Mouse (Mus musculus): ENCODE data around the gene Ltb. TPM values are rescaled to one million over a fixed set of nuclear protein-coding genes. Genes with fewer than 3 reads are reported as not detected.

Ltb gene
- polyA plus RNA-seq, 1 experiment from 2014 or later = 5.2 TPM

GRCm38 (mm10) chr17:35201128-35201527 is 6.9 kb downstream of the Ltb start:
- Histone ChIP-seq H3K9ac (no peak overlapping the region), H3K9me3 (no peaks in the 10 kb centered on the region), H3K36me3 (no peaks in the 10 kb centered on the region), H3K4me2 (replicated peaks) (no peak overlapping the region), H3K4me3 (replicated peaks) (0 out of 2 replicates have a peak overlapping the region, but pooled peaks have one; percentile 7), H3K4me1 (replicated peaks) (no peaks in the 10 kb centered on the region; the same call in 1 of the 2 replicates), H3K27me3 (replicated peaks) (peaks cover 33% of the 10 kb centered on the region), H3K27ac (no peak overlapping the region)
- 66% methylated on average over 11 of the region's 11 CpGs for WGBS
- no peak for ATAC-seq

DNA sequence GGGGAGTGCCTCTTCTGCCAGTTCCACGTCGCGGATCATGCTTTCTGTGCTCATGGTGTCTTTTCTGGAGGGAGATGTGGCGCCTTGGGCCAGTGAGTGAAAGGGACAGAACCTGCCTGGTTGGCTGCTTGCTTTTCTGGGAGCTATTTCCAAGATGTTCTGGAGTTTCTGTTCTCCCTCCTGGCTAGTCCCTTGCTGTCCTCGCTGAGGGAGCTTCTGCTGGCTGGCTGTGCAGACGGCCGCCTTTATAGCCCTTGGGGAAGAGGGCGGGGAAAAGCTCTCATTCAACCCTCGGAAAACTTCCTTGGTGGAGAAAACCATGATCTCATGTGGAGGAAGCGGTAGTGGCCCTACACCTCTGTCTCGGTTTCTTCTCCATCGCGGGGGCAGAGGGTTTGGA is 7.5 kb downstream of the Ltb start, which contains the start of gene Tnf:
Gene Tnf (minus strand): TSS at position 221 of the 400 bp plus-strand sequence.
- WGBS = 26% methylated on average over 13 of the region's 13 CpGs
- 0 out of 2 replicates have a peak within 1 kb of the TSS, but pooled peaks have one; percentile 7 for H3K4me3 ChIP-seq (replicated peaks)
- ATAC-seq = 0 out of 2 replicates have a peak, but pooled peaks have one; percentile 47

DNA sequence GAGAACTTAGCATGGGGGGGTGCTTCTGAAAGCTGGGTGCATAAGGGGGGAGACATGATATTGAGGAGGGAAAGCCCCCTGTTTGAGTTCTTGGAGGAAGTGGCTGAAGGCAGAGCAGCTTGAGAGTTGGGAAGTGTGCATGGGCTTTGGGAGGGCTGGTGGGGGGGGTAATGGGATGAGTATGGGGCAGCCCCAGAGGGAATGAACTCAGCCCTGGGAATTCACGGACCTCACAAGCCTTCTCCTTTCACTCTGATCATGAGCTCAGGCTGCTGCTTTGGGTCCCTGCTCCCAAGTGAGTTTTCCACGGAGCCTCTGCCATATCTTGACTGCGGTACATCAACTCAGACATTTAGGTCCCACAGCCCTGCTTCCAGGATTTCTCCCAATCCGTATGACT is 8.2 kb downstream of the Ltb start:
- Histone ChIP-seq H3K27ac (no peak overlapping the region), H3K4me1 (replicated peaks) (no peaks in the 10 kb centered on the region), H3K36me3 (no peaks in the 10 kb centered on the region), H3K27me3 (replicated peaks) (peaks cover 29% of the 10 kb centered on the region), H3K9me3 (no peaks in the 10 kb centered on the region), H3K4me3 (replicated peaks) (no peak overlapping the region), H3K4me2 (replicated peaks) (no peak overlapping the region), H3K9ac (no peak overlapping the region)
- no peak for ATAC-seq
- 71% methylated on average over 4 of the region's 4 CpGs for WGBS

More for the DNA sequence above, 7.5 kb downstream of the Ltb start, which contains the start of gene Tnf:
- Histone ChIP-seq H3K4me2 (replicated peaks) (peak within 1 kb of the TSS; percentile 42; the same call in 1 of the 2 replicates), H3K27me3 (replicated peaks) (peaks cover 29% of the 10 kb centered on the region), H3K9me3 (no peaks in the 10 kb centered on the region), H3K36me3 (no peaks in the 10 kb centered on the region), H3K27ac (0 out of 2 replicates have a peak within 1 kb of the TSS, but pooled peaks have one; percentile 13), H3K4me1 (replicated peaks) (no peaks in the 10 kb centered on the region), H3K9ac (no peak within 1 kb of the TSS)

GRCm38 (mm10) chr17:35204494-35205379 is 10.5 kb downstream of the Ltb start, which contains the start of gene Lta:
Gene Lta (minus strand): TSS chr17:35205351.
- no peak within 1 kb of the TSS for H3K9ac ChIP-seq
- no peak within 1 kb of the TSS for H3K4me2 ChIP-seq (replicated peaks)
- 41% methylated on average over 20 of the region's 20 CpGs for WGBS
- no peaks in the 10 kb centered on the region for H3K4me1 ChIP-seq (replicated peaks)
- H3K4me3 ChIP-seq (replicated peaks) = no peak within 1 kb of the TSS
- no peaks in the 10 kb centered on the region for H3K36me3 ChIP-seq
- no peak for ATAC-seq
- peaks cover 29% of the 10 kb centered on the region for H3K27me3 ChIP-seq (replicated peaks)
- no peak within 1 kb of the TSS for H3K27ac ChIP-seq
- no peaks in the 10 kb centered on the region for H3K9me3 ChIP-seq

DNA sequence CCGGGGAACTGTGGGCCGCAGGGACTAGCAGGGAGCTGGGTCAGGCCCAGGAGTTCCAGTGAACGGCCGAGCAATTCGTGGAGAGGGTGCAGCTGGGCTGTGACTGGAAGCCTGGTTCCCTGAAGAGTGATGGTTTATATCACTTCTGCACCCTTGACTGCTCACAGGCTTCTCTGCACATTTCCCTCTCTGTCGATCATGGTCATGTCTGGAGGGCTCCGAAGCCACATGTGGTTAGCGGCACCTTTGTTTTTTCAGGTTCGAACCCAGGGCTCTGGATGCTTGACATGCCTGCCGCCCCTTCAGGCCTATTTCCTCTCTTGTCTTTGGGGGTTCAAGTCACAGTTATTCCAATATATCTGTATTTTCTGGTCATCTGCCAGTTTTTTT is 11.1 kb downstream of the Ltb start:
- WGBS = 56% methylated on average over 10 of the region's 10 CpGs
- H3K27me3 ChIP-seq (replicated peaks) = peaks cover 29% of the 10 kb centered on the region
- no peak overlapping the region for H3K4me3 ChIP-seq (replicated peaks)
- no peaks in the 10 kb centered on the region for H3K36me3 ChIP-seq
- H3K4me1 ChIP-seq (replicated peaks) = no peaks in the 10 kb centered on the region
- H3K9me3 ChIP-seq = no peaks in the 10 kb centered on the region
- no peak overlapping the region for H3K27ac ChIP-seq
- no peak overlapping the region for H3K9ac ChIP-seq
- H3K4me2 ChIP-seq (replicated peaks) = no peak overlapping the region
- no peak for ATAC-seq

- no peaks in the 10 kb centered on the region for H3K9me3 ChIP-seq
- H3K36me3 ChIP-seq = no peaks in the 10 kb centered on the region
- WGBS = 79% methylated on average over 12 of the region's 12 CpGs
- H3K27ac ChIP-seq = no peak overlapping the region
- H3K4me3 ChIP-seq (replicated peaks) = no peak overlapping the region
- ATAC-seq = no peak
- H3K4me1 ChIP-seq (replicated peaks) = no peaks in the 10 kb centered on the region
- 0 out of 2 replicates have a peak, but pooled peaks cover 2% of the 10 kb centered on the region for H3K27me3 ChIP-seq (replicated peaks)
- no peak overlapping the region for H3K9ac ChIP-seq
- no peak overlapping the region for H3K4me2 ChIP-seq (replicated peaks)
Measured at GRCm38 (mm10) chr17:35209785-35210535, 15.7 kb downstream of the Ltb start.

GRCm38 (mm10) chr17:35210593-35210992 is 16.4 kb downstream of the Ltb start:
- H3K4me2 ChIP-seq (replicated peaks) = no peak overlapping the region
- H3K27me3 ChIP-seq (replicated peaks) = no peaks in the 10 kb centered on the region
- H3K9ac ChIP-seq = no peak overlapping the region
- no peak overlapping the region for H3K4me3 ChIP-seq (replicated peaks)
- H3K9me3 ChIP-seq = no peaks in the 10 kb centered on the region
- no peak overlapping the region for H3K27ac ChIP-seq
- no peak for ATAC-seq
- no peaks in the 10 kb centered on the region for H3K36me3 ChIP-seq
- H3K4me1 ChIP-seq (replicated peaks) = no peaks in the 10 kb centered on the region
- 57% methylated on average over 3 of the region's 3 CpGs for WGBS

- WGBS = 83% methylated on average over 5 of the region's 5 CpGs
- Histone ChIP-seq H3K4me2 (replicated peaks) (no peak overlapping the region), H3K9ac (no peak overlapping the region), H3K4me1 (replicated peaks) (no peaks in the 10 kb centered on the region), H3K27me3 (replicated peaks) (no peaks in the 10 kb centered on the region), H3K27ac (no peak overlapping the region), H3K9me3 (no peaks in the 10 kb centered on the region), H3K4me3 (replicated peaks) (no peak overlapping the region), H3K36me3 (no peaks in the 10 kb centered on the region)
- no peak for ATAC-seq
Measured at GRCm38 (mm10) chr17:35213071-35213470, 18.8 kb downstream of the Ltb start.

DNA sequence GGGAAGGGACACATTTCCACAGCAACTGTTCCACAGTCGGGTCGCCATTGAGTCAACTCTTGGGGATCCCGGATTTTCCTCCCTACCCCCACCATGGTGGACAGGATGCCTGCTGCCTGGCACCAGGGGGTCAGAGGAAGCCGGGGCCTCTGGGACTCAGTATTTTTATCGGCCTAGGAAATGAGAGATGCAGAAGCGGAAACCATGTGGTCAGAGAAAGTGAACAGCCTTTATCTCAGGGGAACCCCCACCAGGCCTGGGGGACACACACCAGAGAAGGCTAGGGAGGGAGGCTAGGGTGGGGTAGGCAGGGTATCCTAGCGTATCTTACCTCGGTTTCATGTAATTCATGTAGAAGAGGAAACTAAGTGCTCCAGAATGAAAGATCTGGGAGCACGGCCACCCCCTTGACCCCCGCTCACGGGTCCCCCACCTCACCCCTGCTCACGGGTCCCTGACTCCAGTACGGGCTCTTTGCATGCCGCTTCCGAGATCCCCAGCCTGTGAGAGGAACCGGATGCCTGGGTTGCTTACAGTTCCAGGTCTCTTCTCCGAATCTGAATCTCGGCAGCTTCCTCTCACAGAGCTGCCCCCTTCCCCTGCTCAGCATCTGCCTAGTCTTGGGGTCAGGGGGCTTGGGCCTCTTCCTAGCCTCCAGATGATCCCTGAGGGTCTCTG is 24.4 kb downstream of the Ltb start:
- no peak overlapping the region for H3K9ac ChIP-seq
- no peaks in the 10 kb centered on the region for H3K27me3 ChIP-seq (replicated peaks)
- ATAC-seq = no peak
- H3K27ac ChIP-seq = no peak overlapping the region
- WGBS = 76% methylated on average over 18 of the region's 18 CpGs
- peaks cover 8% of the 10 kb centered on the region; the same call in 1 of the 2 replicates for H3K36me3 ChIP-seq
- H3K4me3 ChIP-seq (replicated peaks) = no peak overlapping the region
- H3K4me2 ChIP-seq (replicated peaks) = no peak overlapping the region
- H3K4me1 ChIP-seq (replicated peaks) = peaks cover 14% of the 10 kb centered on the region
- H3K9me3 ChIP-seq = no peaks in the 10 kb centered on the region

- H3K27me3 ChIP-seq (replicated peaks) = no peaks in the 10 kb centered on the region
- no peak overlapping the region for H3K9ac ChIP-seq
- H3K27ac ChIP-seq = no peak overlapping the region
- H3K36me3 ChIP-seq = peaks cover 8% of the 10 kb centered on the region; the same call in 1 of the 2 replicates
- no peak overlapping the region for H3K4me2 ChIP-seq (replicated peaks)
- no peak overlapping the region for H3K4me3 ChIP-seq (replicated peaks)
- 73% methylated on average over 6 of the region's 6 CpGs for WGBS
- peaks cover 14% of the 10 kb centered on the region for H3K4me1 ChIP-seq (replicated peaks)
- no peak for ATAC-seq
- no peaks in the 10 kb centered on the region for H3K9me3 ChIP-seq
Measured at GRCm38 (mm10) chr17:35219601-35220041, 25.4 kb downstream of the Ltb start.

DNA sequence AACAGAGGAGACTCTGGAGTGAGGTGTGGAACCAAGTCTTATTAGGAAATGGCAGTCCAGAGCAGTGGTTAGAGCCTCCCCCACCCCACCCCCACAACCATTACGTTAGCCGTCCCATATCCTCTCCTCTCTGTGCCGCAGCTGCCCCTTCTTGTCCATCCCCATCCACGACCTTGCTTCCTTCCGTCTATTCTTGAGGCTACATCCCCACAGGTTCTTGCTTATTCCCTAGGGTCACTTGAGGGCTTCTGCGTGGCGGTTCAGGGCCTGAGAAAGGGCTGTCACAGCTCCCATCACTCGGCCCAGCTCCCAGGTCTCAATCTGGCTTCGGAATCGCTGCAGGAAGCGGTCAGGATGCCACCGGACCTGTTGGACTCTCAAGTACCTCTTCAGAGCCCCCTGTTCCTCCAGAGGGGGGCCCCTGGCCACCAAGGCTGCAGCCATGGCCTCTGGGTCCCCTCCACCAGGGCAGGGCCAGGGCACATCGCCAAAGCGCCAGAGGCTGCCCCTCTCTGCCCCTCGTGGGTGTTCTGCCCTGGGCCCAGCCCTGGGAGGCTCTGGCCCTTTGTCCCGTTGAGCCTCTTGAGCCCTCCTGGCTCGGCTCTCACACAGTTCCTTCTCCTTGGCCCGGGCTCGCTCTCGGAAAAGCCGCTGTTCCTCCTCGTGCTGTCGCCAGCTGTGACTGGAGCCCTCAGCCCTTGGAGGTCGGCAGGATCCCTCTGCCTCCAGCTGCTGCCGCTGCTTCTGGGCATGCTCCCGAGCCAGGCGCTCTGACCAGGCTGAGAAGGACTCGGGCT is 26.1 kb downstream of the Ltb start, which contains the start of gene Gm16181:
Gene Gm16181 (plus strand): TSS at position 679 of the 797 bp plus-strand sequence.
- ATAC-seq = peak; percentile 60
- H3K9me3 ChIP-seq = no peaks in the 10 kb centered on the region
- H3K9ac ChIP-seq = peak within 1 kb of the TSS; percentile 28; the same call in 1 of the 2 replicates
- 57% methylated on average over 28 of the region's 28 CpGs for WGBS
- no peak within 1 kb of the TSS for H3K4me3 ChIP-seq (replicated peaks)
- 0 out of 2 replicates have a peak within 1 kb of the TSS, but pooled peaks have one; percentile 14 for H3K4me2 ChIP-seq (replicated peaks)
- H3K27ac ChIP-seq = peak within 1 kb of the TSS; percentile 85
- H3K27me3 ChIP-seq (replicated peaks) = no peaks in the 10 kb centered on the region
- H3K36me3 ChIP-seq = peaks cover 8% of the 10 kb centered on the region; the same call in 1 of the 2 replicates
- peaks cover 14% of the 10 kb centered on the region for H3K4me1 ChIP-seq (replicated peaks)
